Mouse (Mus musculus): ENCODE measurements at regions not wholly inside any gene's neighbourhood (a gene's known extent, or its start where the extent isn't known, plus 50 kb on each side); places are given as distances from the start of the nearest gene placed in this dataset.

GRCm38 (mm10) chr7:113149966-113150470, 57.2 kb upstream of the Arntl start:
- TF ChIP-seq CTCF (IDR thresholded peaks at IDR 0.05; ENCODE audit: low read depth) (no peak), EP300 (IDR thresholded peaks at IDR 0.05; ENCODE audit: low read depth) (no peak)

Measured in liver, postnatal 0 days (tissue).